Mouse (Mus musculus) adrenal gland, postnatal 25 days (tissue): ENCODE measurements around the gene Prkci. TPM values are rescaled to one million over a fixed set of nuclear protein-coding genes. Genes with fewer than 3 reads are reported as not detected.

ENCODE experiments used
- DNase-seq: peaks from one replicate; pipeline ENCODE4 v3.0.0; 2021; ENCODE audit warnings: mixed read lengths
- microRNA-seq, 2 experiments: library from miRNA; unstranded; fragments of <30 nt; microRNA quantifications; one replicate each; pipeline ENCODE4 v1.2.0; 2021
- total RNA-seq: library from RNA; stranded (reverse); gene quantifications from 2 replicates; pipeline ENCODE4 v1.2.3, GENCODE M21; 2021

Gene Prkci
- total RNA-seq, 1 experiment from 2014 or later, result 56.7 TPM

DNA sequence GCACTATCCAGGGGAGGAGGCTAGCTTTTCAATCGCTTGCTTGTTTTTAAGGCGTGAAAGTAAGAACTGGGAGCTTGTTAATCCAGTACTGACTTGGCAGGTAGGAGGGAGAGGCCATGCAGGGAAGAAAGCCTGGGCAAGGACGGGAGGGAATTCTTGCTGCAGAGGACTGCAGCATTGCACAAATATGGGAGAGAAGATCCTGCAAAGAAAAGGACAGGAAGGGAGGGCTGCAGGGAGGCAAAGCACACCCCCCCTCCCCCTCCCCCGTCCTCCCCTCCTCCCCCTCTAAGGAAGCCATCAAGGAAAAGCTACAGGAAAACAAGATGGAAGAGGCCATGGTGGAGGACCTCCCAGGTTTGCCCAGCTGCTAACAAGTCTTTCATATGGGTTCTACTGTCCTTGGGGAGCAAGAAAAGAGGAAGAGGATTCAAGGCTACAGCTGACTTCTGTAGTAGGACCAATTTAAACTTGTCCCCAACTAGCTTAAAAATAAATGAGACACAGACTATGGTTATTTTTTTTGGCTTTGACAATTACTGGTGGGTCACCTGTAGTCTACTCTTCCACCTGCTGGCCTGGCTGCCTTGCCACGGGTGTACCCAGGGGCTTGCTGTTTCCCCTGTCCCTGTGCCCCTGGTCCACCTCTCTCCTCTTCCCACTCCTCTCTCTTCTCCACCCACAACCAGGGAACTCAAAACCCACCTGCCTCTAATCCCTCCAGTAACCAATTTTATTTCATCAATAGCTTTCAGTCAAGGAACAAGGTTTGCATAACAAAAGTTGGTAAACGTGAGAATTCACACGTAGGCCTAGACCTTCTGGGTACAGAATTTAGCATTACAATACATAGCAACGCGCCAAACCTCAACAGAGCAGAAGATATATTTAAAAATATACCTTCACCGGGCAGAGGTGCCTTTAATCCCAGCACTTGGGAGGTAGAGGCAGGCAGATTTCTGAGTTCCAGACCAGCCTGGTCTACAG is 93.5 kb downstream of the Prkci start:
- no peak for DNase-seq

DNA sequence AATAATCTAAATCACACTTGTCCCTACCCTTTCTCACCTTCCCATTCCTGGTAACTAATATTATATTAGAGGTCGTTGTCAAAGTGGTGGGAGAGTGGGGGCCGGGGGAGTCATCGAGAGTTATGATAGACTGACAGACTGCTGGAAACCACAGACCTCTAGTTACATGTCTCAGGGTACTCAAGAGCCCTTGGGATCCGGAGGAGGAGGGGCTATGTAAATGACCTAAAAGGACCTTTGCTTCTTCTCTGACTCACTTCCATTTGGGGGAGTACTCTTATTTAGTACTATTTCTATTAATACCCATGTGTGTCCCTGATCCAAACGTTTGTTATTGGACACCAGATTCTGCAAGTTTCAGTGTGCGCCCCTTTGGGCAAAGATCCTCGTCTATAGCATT is 94.4 kb downstream of the Prkci start:
- DNase-seq, result no peak

DNA sequence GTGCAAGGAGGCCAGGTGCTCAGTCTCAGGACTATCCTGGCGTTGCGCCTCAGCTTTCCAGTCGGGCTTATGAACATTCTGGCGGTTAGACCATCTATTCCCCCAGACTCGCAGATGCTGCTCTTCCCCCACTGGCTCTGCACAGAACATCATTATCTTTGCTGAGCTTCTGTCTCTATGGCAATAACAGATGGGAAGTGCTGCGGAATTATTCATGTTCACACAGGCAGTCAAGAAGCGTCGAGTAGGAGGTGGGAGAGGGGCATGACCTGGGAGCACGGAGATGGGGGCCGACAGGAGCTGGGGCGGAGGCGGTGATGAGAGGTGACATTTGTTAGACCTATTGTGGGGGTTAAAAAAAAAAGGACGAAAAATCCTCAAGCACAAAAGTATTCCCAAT is 97.6 kb downstream of the Prkci start:
- DNase-seq, result no peak

DNA sequence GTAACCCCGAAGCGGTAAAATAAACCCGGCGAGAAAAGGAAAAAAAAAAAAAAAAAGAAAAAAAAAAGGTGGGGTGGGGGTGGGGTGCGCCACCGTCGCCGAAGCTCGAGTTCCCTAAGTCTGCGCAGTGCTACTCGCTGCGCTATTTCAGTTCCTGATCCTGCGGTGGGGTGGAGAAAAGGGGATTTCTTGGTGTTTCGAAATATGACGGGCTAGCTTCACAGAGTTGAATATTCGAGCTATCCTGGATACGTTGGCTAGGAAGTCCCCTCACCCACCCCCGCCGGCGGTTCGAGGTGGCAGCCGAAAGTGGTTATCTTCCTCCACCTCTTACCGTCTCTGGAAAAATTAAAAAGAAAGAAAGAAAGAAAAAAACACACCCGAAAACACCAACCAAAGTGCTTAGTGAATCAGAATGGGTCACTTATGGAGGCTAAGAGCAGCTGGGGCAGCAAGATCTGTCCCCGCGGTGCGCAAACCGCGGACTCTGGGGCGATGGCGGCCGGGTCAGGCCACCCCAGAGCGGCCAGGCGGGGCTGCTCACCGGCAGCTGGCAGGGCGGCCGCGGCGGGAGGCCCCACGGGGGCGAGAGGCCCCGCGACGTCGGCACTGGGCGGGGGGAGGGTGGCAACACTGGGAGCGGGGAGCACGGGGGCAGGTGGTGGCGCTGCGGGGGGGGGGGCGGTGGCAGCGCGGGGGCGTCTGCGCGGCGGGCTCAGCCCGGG is 98.2 kb downstream of the Prkci start:
- peak; percentile 77 for DNase-seq

DNA sequence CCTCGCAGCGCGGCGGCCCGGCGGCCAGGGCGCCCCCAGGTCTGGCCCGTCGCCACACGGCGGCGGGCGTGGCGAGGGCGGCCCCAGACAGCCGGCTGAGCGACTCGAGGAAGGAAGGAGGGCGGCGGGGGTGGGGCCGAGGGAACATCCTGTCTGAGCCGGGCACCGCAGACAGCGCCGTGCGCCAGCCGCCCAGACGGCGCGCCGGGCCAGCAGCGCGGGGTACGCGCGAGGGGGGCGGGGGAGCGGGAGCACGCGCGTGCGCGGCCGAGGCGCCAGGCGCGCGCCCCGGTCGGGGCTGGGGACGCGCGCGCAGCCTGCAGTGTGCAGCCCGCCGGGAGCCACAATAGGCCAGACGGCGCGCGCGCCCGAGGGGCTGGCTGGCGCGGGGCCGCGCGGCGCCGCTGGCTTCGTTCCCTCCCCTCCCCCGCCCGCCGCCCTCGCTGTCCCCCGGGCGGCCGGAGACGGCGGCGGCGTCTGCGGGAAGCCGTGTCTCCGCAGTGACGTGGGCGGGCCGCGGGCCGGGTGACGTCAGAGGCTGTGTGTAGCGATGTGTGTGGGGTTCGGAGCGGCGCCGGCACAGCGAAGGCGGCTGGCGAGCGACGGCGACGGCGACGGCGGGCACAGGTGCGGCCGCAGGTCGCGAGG is 99.1 kb downstream of the Prkci start, which contains the start of gene Skil:
Gene Skil (plus strand): TSS at position 528 of the 648 bp plus-strand sequence.
- DNase-seq, result peak; percentile 95

DNA sequence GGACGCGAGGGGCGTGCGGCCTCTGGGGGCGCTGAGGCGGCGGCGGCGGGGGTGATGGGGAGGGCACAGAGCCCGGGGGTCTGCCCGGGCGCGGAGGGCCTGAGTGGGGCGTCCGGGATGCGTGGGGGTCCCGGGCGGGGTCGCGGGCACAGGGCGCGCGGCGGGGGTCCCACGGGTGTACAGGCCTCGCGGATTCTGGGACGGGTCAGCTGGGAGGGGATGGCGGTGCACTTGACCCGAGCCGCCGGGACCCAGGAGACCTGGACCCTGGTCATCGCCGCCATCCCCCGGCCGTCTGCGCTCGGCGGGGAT is 99.6 kb downstream of the Prkci start:
- no peak for DNase-seq

DNA sequence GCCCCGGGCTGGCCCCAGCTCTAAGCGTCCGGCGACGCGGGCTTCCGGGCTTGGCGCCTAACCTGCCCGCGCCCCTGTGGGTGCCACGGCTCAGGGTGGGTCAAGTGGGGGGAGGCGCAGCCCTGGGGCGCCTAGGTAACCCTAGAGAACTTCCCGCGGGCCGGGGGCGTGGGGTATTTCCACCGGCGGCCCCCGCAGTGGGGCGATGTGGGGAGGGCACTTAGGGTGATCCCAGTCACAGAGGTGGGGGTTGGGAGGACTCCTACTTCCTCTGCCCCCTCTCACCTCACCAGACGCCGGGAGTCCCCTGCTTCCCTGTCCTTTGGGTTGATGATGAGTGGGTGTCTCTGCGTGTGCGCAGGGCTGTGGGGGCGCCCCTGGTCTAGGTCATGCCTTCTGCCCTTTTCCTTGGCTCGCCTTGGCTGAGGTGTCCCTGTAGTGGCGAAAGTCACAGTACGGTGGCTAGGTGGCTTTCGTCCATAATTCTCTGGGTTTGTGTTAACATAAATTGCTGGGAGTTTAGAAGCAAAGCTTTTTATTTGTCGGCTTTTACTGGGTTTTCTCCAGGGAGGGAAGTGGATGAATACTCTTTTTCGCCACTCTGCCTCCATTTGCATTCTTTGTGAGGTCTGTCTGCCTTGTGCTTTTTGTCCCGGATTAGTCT is 100.1 kb downstream of the Prkci start:
- peak; percentile 46 for DNase-seq

DNA sequence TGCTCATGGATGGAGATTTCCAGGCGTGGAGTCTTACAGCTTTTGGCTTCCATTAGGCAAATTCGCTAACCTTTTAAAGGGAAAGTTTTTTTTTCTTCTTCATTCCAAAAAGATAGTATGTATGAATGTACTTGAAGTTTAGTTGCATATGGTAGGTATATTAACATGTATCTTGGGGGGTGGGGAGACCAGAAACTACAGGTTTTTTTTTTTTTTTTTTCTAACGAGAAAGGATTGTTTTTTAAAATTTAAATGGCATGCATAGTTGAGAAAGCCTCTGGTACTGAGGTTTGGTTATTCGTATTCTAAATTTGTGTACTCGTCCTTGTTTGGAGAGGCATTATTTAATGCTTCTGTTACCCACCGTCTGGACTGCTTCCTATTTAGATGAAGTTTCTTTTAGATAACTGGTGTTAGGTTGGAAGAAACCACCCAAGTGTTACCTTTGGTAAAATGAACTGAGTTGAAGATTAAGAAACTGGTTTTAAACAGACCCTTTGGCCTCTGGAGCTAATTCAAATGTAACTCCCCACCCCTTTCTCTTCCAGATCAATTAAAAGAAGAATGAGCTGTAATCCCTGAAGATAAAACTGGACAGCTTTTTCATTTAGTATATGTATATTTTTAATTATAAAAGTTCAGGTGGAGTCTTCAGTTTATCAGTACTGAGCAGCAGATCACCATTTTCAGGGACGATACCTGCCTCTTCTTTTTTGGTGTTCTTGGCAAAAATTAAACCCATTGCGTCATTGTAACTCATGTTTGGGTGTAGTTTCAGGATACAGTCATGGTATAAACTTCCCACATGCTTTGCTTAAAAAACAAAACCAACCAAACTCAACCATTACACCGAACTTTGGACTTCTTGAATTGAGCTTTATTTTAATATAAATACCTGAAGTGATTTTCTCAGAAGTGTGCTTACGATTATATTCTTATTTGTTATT is 100.9 kb downstream of the Prkci start:
- no peak for DNase-seq

DNA sequence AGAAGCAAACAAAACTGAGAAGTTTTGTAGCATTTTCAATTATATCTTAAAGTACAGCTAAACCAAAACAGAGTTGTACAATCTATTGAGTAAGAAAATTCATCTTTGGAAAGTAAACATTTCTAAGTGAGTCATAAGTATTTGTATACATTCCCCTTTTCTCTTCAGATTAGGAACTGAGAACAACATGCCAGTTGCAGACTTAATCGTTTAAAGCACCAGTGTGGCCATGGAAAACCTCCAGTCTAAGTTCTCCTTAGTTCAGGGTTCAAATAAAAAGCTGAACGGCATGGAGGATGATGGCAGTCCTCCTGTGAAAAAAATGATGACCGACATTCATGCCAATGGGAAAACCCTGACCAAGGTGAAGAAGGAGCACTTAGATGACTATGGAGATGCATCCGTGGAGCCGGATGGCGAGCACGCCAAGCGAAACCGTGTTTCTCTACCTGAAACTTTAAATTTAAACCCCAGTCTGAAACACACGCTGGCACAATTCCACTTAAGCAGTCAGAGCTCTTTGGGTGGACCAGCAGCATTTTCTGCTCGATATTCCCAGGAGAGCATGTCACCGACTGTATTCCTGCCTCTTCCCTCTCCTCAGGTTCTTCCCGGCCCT is 101.7 kb downstream of the Prkci start:
- DNase-seq, result no peak

DNA sequence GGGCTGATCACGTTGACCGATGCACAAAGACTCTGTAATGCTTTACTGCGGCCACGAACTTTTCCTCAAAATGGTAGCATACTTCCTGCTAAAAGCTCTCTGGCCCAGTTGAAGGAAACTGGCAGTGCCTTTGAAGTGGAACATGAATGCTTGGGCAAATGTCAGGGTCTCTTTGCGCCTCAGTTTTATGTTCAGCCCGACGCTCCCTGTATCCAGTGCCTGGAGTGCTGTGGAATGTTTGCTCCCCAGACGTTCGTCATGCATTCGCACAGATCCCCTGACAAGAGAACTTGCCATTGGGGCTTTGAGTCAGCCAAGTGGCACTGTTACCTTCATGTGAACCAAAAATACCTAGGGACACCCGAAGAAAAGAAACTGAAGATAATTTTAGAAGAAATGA is 102.4 kb downstream of the Prkci start:
- peak; percentile 15 for DNase-seq

DNA sequence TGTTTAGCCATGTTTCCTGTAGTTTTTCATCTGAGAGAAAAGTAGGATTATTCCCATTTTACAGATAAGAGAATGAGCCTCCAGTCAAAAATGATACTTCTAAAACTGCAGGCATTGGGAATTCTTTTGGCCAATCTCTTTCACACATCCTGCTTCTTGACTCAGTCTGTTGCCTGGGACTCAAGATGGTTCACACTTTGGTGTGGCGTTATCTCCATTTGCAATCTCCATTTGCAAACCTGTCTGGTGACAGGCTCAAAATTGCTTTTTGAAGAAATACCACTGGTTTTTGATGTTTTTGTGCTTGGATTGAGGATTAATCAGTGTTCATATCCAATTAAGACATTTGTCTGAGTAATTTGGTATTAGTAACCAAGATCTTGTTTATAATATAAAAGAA is 103.0 kb downstream of the Prkci start:
- DNase-seq, result no peak

DNA sequence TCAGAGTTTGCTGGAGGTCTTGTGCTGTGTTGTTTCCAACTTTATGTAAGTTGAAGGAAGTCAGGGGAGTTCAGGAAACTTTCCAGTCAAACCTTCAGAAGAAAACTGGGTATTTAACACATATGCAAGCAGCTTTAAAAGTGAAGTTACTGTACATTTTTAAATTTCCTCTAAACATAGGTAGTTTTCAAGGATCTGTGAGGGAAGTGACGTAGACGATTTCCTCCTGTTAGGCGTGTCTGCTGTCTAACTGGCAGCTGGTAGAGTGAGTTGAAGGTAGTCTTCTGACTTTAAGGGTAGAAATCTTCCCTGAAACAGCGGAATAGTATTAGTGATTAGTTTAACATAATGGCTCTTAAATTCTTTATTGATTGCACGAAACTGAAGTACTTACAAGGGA is 104.5 kb downstream of the Prkci start:
- DNase-seq, result no peak

DNA sequence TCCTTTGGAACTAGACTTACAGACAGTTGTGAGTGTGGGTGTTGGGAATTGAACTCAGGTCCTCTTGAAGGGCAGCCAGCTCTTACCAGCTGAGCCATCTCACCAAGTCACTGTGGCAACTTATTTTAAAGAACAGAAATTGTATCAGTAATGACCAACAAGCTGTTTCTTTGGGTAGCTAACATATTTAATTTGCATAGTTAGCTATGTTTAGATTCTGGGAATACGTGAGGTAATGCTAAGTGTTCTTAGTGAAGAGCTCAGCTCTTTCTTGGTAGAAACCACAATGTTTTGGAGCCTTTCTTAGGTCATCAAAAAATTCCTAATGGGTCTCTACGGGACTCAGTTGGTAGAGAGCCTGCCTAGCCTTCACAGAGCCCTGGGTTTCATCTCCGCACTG is 105.3 kb downstream of the Prkci start:
- DNase-seq, result no peak

Small RNA genes within 50 kb of the gene (microRNA-seq; reads per million reads assigned to microRNA genes)
- gene Mir7008, result 0.71 to 1.4 reads per million in 2 experiments

Other genes with a start within 250 kb of the Prkci start
- gene Samd7, start 249.5 kb upstream of the Prkci start, total RNA-seq, result not detected in 2 replicates
- 103 and 131 TPM in 2 replicates for gene Sec62, start 202.9 kb upstream of the Prkci start, total RNA-seq
- 0.67 and 0.91 TPM in 2 replicates for gene Gpr160, start 139.8 kb upstream of the Prkci start, total RNA-seq
- 41.1 and 44.8 TPM in 2 replicates for gene Phc3, start 26.3 kb upstream of the Prkci start, total RNA-seq
- 32.9 and 39.3 TPM in 2 replicates for gene Skil, start 99.3 kb downstream of the Prkci start, total RNA-seq
- 6.6 and 9.4 TPM in 2 replicates for gene Cldn11, start 154.2 kb downstream of the Prkci start, total RNA-seq